Mouse (Mus musculus) spleen, adult 2 months (tissue): ENCODE data around the gene Kalrn.

Experiments
- CTCF ChIP-seq: fragments of 200-500 bp; IDR thresholded peaks from 2 replicates; pipeline ENCODE4 v1.5.1; 2011; ENCODE audit warnings: mild to moderate bottlenecking, inconsistent platforms; ENCODE audit not compliant: insufficient read depth, insufficient read length, insufficient replicate concordance; ENCODE audit errors: extremely low read depth
- POLR2A ChIP-seq: fragments of 200-500 bp; IDR thresholded peaks from 2 replicates; pipeline ENCODE4 v1.6.1; 2011; ENCODE audit warnings: low read depth, low read length, inconsistent platforms

DNA sequence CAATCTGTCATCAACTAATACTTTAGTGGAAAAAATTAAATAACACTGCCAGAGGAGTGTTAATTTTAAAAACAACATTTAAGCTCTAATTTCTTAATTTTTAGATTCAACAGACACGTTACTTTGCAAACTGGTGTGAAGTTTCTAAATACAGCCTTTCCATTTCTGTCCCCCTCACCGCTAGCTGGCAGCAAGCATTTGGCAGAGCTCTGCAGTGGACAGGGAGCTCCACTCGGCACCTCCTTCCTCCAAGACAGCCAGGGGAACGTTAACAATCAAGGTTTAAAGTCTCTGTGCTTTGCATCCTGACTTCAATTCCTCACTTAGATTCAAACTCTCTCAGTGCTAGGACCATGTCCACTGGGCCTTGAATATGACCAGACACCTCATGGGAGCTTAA is 106.7 kb downstream of the Kalrn start:
- TF ChIP-seq CTCF = no peak
- no peak for TF ChIP-seq POLR2A
